Mouse (Mus musculus): Measurements from ENCODE around the gene Enpp1. TPM values are rescaled to one million over a fixed set of nuclear protein-coding genes. Genes with fewer than 3 reads are reported as not detected.
"Not testable (repeated sequence)": the region's sequence is repeated elsewhere in the genome, so short reads cannot be mapped to it uniquely, and the experiment has no call there.

Enpp1 gene
- total RNA-seq, 2 experiments from 2014 or later: 3.4 TPM

- no peak for DNase-seq (ENCODE audit: low spot score in 2 of 2)
Observed at GRCm38 (mm10) chr10:24639596-24639995, 72.4 kb downstream of the Enpp1 start.

DNA sequence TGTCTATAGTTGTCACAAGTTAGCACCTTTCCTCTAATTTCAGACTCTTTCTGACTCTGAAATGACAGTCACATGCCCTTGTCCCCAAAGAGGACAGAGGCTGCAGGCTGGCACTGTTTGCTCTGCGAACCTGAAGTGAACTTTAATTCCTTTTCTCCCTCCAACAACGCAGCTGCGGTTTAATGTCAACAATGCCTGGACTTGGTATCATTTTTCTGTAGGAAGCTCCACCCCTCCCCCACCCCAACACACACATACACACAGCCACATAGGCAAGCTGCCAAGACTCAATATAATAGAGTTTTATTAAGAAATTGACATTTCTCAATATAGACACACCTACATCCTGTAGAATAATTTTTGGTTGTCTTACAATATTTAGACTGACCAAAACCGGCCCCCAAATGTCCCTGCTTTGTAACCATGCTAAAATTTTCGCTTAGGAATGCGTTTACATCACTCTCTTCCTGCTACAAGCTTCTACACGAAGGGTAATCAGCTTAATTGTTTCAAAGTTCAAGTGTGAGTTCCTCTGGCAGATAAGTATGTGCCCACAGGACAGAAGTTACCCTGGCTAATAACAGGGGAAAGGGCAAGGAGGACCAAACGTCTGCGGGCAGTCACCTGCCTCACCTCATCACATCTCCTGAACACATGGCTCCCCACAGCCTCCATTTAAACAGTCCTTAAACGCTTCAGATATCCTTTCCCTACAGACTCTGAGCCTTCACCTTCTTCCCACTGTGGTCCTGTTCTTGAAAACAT, 73.5 kb downstream of the Enpp1 start:
- DNase-seq (ENCODE audit: low spot score in 2 of 2): no peak

GRCm38 (mm10) chr10:24636986-24637385, 75.0 kb downstream of the Enpp1 start:
- no peak for DNase-seq (ENCODE audit: low spot score in 2 of 2)

- DNase-seq (ENCODE audit: low spot score in 2 of 2): no peak
Observed at GRCm38 (mm10) chr10:24635884-24636283, 76.1 kb downstream of the Enpp1 start.

- DNase-seq (ENCODE audit: low spot score in 2 of 2): no peak
Observed at GRCm38 (mm10) chr10:24635331-24635815, 76.6 kb downstream of the Enpp1 start.

DNA sequence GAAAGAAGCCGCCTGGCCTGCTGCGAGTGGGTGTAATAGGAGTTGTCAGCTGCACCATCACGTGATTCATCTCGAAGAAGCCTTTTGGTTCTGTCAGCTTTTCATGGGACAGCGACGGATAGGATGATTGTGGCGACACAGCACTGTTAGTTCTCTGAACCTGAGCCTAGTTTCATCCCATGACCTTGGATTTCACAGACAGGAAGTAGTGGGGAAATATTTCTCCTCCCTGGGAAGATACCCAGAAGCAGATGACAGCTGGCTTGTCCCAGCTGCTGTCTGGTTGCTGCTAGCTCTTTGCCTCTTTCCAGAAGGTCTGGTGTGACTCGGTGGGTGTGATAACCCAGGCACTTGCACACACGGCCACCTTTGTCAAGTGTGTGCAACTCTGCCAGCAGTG, 77.7 kb downstream of the Enpp1 start:
- peak in 1 of 2 experiments; percentile 23 for DNase-seq (ENCODE audit: low spot score in 2 of 2)

DNA sequence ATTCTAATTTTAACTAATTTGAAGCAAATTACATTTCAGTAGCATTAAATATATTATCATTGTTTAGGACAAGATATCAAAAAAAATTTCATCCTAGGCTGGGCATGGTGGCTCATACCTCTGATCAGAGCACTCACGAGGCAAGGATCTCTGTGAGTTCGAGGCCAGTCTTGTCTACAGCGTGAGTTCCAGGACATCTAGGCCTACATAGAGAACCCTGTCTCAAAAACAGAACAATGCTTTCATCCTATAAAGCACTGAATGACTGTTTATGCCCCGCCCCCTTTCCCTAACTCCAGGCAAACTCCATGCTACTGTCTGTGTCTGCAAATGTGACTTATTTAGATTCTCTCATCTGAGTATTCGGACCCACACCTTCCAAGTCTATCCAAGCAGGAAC, 80.8 kb downstream of the Enpp1 start:
- DNase-seq (ENCODE audit: low spot score in 2 of 2): no peak

GRCm38 (mm10) chr10:24630469-24631081, 81.4 kb downstream of the Enpp1 start:
- peak; percentile 50 to 87 for DNase-seq (ENCODE audit: low spot score in 2 of 2)

DNA sequence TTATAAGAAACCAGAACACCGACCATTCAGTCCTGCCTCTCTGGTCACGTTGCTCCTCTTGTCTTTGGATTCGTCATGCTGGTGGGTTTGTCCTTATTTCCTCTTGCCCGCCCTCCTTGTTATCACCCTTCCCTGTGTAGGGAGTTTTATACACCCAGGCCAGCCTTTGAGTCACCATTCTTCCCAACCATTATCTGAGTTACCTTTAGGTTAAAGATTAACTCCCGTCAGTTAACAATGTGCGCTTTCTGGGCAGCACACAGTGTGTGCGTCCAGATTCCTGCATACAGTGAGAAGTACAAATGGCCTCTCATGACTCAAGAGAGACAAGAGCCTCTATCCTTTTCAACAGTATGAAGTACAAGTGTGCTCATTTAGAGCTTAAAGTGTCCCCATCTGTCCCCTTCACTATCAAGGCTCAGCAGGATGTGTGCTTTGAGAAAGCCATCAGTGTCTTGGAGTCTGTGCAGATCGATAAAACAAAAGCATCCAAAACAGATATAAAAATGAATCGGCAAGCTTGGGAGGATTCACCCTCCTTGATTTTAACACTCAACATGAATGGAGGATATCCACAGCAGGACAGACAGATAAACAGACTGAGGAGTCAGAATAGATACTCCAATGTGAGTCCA, 82.8 kb downstream of the Enpp1 start:
- DNase-seq (ENCODE audit: low spot score in 2 of 2): no peak

DNA sequence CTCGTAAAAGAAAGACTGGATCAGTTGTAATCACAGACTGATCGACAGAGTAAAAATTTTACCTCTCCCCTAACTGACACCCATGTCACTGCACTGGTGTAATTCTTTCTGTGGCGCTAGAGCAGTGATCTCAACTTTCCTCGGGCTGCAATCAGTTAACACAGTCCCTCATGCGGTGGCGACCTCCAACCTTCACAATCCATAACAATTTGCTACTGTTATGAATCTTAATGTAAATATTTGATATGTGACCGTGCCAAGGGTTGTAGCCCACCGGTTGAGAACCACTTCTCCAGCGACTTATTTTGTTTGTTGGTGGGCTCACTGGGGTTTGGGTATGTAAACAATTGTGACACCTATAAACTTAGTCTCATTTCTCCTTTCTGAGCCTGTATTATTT, 83.5 kb downstream of the Enpp1 start:
- no peak for DNase-seq (ENCODE audit: low spot score in 2 of 2)

DNA sequence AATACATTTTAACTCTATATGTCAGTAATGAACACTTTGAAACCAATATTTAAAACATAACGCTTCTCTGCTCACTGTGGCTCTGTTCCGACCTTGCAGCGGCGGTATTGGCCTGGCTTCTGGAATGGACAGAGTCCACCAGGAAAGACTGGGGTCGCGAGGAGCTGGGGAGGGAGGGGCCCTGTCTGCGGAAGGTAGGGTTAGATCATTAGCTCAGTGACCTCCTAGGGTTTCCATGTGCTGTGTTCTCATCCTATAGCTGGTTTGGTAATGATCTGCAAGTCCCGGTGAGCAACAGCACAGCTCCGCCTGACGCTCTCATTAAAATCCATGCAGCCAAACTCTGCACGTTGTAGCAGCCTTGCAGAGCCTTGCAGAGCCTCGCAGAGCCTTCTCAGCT, 84.7 kb downstream of the Enpp1 start:
- DNase-seq (ENCODE audit: low spot score in 2 of 2): no peak

GRCm38 (mm10) chr10:24625060-24625701, 86.8 kb downstream of the Enpp1 start:
- DNase-seq (ENCODE audit: low spot score in 2 of 2): peak; percentile 39 to 87

DNA sequence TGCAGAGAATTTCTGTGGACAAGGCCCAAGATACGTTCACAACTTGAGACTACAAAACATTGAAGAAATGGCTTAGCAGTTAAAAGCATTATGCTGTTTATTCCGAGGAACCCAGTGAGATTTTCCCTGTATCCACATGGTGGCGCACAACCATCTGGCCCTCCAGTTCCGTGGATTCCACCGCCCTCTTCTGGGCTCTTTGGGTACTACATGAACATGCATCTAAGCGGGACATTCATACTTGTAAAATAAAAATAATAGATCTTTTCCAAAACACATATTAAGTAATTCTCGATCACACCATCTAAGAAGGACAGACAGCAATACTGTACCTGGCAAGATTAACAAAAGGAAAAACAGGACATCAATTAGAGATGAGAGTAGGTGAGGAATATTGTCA, 89.4 kb downstream of the Enpp1 start:
- DNase-seq (ENCODE audit: low spot score in 2 of 2): peak in 1 of 2 experiments; percentile 57

GRCm38 (mm10) chr10:24621572-24621971, 90.4 kb downstream of the Enpp1 start:
- DNase-seq (ENCODE audit: low spot score in 2 of 2): peak in 1 of 2 experiments; percentile 55

GRCm38 (mm10) chr10:24616572-24616971, 95.4 kb downstream of the Enpp1 start:
- not testable (repeated sequence) for DNase-seq (ENCODE audit: low spot score in 2 of 2)

- no peak for DNase-seq (ENCODE audit: low spot score in 2 of 2)
Observed at GRCm38 (mm10) chr10:24615799-24616198, 96.2 kb downstream of the Enpp1 start.

DNA sequence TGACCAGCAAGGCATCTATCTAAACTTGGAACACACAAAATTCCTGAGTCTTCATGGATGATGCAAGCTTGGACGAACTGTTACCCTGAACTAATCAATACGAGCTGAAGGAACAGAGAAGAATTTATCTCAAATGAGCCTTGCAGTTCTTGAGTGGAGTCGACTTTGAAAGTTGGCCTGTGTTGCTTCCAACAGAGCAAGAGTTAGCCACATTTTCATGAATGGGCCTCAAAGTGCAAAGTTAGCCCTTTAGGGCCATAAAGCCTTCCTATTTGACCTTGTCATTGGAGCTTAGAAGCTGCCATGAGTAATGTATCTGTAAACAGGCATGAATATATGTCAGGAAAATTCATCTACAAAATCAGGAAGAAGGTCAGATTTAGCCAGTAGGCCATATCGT, 97.2 kb downstream of the Enpp1 start:
- DNase-seq (ENCODE audit: low spot score in 2 of 2): no peak

GRCm38 (mm10) chr10:24609766-24610165, 102.2 kb downstream of the Enpp1 start:
- DNase-seq (ENCODE audit: low spot score in 2 of 2): no peak

- no peak for DNase-seq (ENCODE audit: low spot score in 2 of 2)
Observed at GRCm38 (mm10) chr10:24609146-24609545, 102.8 kb downstream of the Enpp1 start.

DNA sequence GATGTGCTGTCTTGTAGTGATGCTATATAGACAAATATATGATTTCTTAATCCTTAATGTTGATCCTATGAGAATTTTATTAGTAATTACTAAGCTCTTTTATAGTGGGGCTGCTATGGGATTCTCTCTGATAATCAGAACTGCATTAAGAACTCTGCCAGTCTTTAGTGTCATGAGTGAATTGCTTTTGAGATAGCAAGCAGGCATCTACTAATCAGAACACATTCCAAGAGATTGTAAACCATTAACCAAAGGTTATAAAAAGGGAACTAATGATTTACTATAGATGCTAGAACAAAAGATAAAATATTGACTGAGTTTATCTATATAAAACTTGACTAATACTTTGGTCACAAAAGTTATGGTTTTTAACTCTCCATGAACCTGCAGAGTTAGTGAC, 108.2 kb downstream of the Enpp1 start:
- DNase-seq (ENCODE audit: low spot score in 2 of 2): no peak

DNA sequence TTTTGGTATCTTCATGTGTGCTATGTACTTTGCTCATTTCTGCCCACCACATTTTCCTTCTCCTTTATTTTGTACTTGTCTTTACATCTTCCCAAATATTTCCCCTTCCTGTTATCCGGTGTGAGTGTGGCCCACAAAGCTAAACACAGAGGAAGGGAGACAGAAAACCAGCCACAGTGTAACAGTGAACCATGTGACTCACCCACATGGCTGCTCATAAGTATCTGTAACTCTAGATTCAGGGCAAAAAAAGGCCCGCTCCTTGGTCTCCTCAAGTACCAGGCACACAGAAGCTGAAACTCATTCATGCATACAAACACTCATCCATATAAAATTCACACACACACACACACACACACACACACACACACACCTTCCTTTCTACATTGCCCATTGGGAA, 108.9 kb downstream of the Enpp1 start:
- DNase-seq (ENCODE audit: low spot score in 2 of 2): no peak

GRCm38 (mm10) chr10:24599802-24600201, 112.2 kb downstream of the Enpp1 start:
- no peak for DNase-seq (ENCODE audit: low spot score in 2 of 2)
